Mouse (Mus musculus) myocyte (in vitro differentiated cells): Measurements from ENCODE around the gene Lipa. TPM values are rescaled to one million over a fixed set of nuclear protein-coding genes. Genes with fewer than 3 reads are reported as not detected.

ENCODE experiments used
- H3K27me3 ChIP-seq: one replicate; pipeline ENCODE4 v1.6.1; 2011; ENCODE audit not compliant: control insufficient read depth, insufficient read depth, insufficient read length
- H3K36me3 ChIP-seq: one replicate; pipeline ENCODE4 v1.6.1; 2011; ENCODE audit not compliant: control insufficient read depth, insufficient read depth
- H3K4me2 ChIP-seq: one replicate; pipeline ENCODE4 v1.6.1; 2011; ENCODE audit warnings: low read depth, control low read depth
- H3K4me3 ChIP-seq: one replicate; pipeline ENCODE4 v1.5.1; 2011; ENCODE audit warnings: mild to moderate bottlenecking, control low read depth, moderate library complexity
- H3K79me2 ChIP-seq: one replicate; pipeline ENCODE4 v1.6.1; 2011; ENCODE audit not compliant: control insufficient read depth, insufficient read depth
- H3ac ChIP-seq: one replicate; pipeline ENCODE4 v1.6.1; 2011; ENCODE audit not compliant: control insufficient read depth, insufficient read length
- CEBPB ChIP-seq: IDR thresholded peaks from 2 replicates; pipeline ENCODE4 v1.6.1; 2011; ENCODE audit warnings: mild to moderate bottlenecking, moderate library complexity; ENCODE audit not compliant: poor library complexity, insufficient read depth, severe bottlenecking
- E2F4 ChIP-seq: IDR thresholded peaks from one replicate; pipeline ENCODE4 v1.6.1; 2011; ENCODE audit warnings: mild to moderate bottlenecking, control low read depth, moderate library complexity; ENCODE audit not compliant: insufficient read depth
- MAX ChIP-seq: IDR thresholded peaks from one replicate; pipeline ENCODE4 v1.6.1; 2011; ENCODE audit warnings: low read depth, mild to moderate bottlenecking, control low read depth
- MYOD1 ChIP-seq, 3 experiments: IDR thresholded peaks; one replicate each; pipeline ENCODE4 v1.6.1; 2011; ENCODE audit warnings: control low read depth in 2 of 3, low read depth in 2 of 3, mild to moderate bottlenecking in 2 of 3, moderate library complexity in 1 of 3; ENCODE audit not compliant: insufficient read length in 2 of 3, control insufficient read depth in 1 of 3
- MYOG ChIP-seq, 3 experiments: IDR thresholded peaks; one replicate each; pipeline ENCODE4 v1.6.1; 2011; ENCODE audit warnings: control low read depth in 2 of 3, low read depth in 2 of 3, mild to moderate bottlenecking in 2 of 3; ENCODE audit not compliant: insufficient read length in 2 of 3, control insufficient read depth in 1 of 3, insufficient read depth in 1 of 3
- POLR2A ChIP-seq: IDR thresholded peaks from one replicate; pipeline ENCODE4 v1.6.1; 2011; ENCODE audit warnings: low read depth, mild to moderate bottlenecking, control low read depth, moderate library complexity; ENCODE audit not compliant: insufficient read length
- POLR2AphosphoS2 ChIP-seq: IDR thresholded peaks from one replicate; pipeline ENCODE4 v1.6.1; 2011; ENCODE audit warnings: low read depth, control low read depth; ENCODE audit not compliant: insufficient read length
- REST ChIP-seq: IDR thresholded peaks from one replicate; pipeline ENCODE4 v1.6.1; 2011; ENCODE audit warnings: mild to moderate bottlenecking, control low read depth, moderate library complexity; ENCODE audit not compliant: insufficient read depth, insufficient read length
- SRF ChIP-seq: IDR thresholded peaks from one replicate; pipeline ENCODE4 v1.6.1; 2011; ENCODE audit warnings: low read depth; ENCODE audit not compliant: control insufficient read depth, insufficient read length
- TCF12 ChIP-seq: IDR thresholded peaks from one replicate; pipeline ENCODE4 v1.6.1; 2011; ENCODE audit warnings: mild to moderate bottlenecking, control low read depth; ENCODE audit not compliant: poor library complexity, insufficient read depth, severe bottlenecking
- TCF3 ChIP-seq: IDR thresholded peaks from one replicate; pipeline ENCODE4 v1.6.1; 2011; ENCODE audit warnings: low read depth, control low read depth; ENCODE audit not compliant: insufficient read length
- USF1 ChIP-seq: IDR thresholded peaks from one replicate; pipeline ENCODE4 v1.6.1; 2011; ENCODE audit warnings: low read depth, mild to moderate bottlenecking, control low read depth, moderate library complexity
- polyA plus RNA-seq: library from polyadenylated mRNA; unstranded; fragments of >200 nt; fragmentation: generic; extraction: Trizol; gene quantifications from one replicate; pipeline ENCODE4 v1.2.1, GENCODE M21; 2012; ENCODE audit warnings: missing spikeins

The Lipa gene
- polyA plus RNA-seq, 1 experiment, result 21.4 TPM

GRCm38 (mm10) chr19:34519646-34520045, 7.6 kb downstream of the Lipa start:
- H3K4me2 ChIP-seq, result no peak overlapping the region
- H3K4me3 ChIP-seq, result no peak overlapping the region
- H3K79me2 ChIP-seq, result no peaks in the 10 kb centered on the region
- H3ac ChIP-seq, result no peak overlapping the region
- no peaks in the 10 kb centered on the region for H3K36me3 ChIP-seq
- no peak for TF ChIP-seq POLR2AphosphoS2
- no peak for TF ChIP-seq MYOD1 (IDR thresholded peaks at IDR 0.05; ENCODE audit: control insufficient read depth in 1 of 3, insufficient read length in 2 of 3, low read depth in 2 of 3)
- TF ChIP-seq SRF, result no peak
- no peak for TF ChIP-seq CEBPB
- TF ChIP-seq POLR2A, result no peak
- no peak for TF ChIP-seq REST
- TF ChIP-seq MYOG (IDR thresholded peaks at IDR 0.05; ENCODE audit: control insufficient read depth in 1 of 3, insufficient read depth in 1 of 3, insufficient read length in 2 of 3, low read depth in 2 of 3), result no peak
- TF ChIP-seq E2F4, result no peak
- TF ChIP-seq USF1, result no peak
- no peak for TF ChIP-seq TCF12
- TF ChIP-seq MAX, result no peak
- TF ChIP-seq TCF3, result no peak
- H3K27me3 ChIP-seq, result no peaks in the 10 kb centered on the region

- no peak overlapping the region for H3ac ChIP-seq
- no peaks in the 10 kb centered on the region for H3K79me2 ChIP-seq
- no peaks in the 10 kb centered on the region for H3K27me3 ChIP-seq
- H3K4me3 ChIP-seq, result no peak overlapping the region
- TF ChIP-seq MAX (no peak), E2F4 (no peak), TCF12 (no peak), POLR2A (no peak), SRF (no peak), CEBPB (no peak), REST (no peak)
- no peaks in the 10 kb centered on the region for H3K36me3 ChIP-seq
- H3K4me2 ChIP-seq, result no peak overlapping the region
Measured at GRCm38 (mm10) chr19:34518786-34519185, 8.5 kb downstream of the Lipa start.

DNA sequence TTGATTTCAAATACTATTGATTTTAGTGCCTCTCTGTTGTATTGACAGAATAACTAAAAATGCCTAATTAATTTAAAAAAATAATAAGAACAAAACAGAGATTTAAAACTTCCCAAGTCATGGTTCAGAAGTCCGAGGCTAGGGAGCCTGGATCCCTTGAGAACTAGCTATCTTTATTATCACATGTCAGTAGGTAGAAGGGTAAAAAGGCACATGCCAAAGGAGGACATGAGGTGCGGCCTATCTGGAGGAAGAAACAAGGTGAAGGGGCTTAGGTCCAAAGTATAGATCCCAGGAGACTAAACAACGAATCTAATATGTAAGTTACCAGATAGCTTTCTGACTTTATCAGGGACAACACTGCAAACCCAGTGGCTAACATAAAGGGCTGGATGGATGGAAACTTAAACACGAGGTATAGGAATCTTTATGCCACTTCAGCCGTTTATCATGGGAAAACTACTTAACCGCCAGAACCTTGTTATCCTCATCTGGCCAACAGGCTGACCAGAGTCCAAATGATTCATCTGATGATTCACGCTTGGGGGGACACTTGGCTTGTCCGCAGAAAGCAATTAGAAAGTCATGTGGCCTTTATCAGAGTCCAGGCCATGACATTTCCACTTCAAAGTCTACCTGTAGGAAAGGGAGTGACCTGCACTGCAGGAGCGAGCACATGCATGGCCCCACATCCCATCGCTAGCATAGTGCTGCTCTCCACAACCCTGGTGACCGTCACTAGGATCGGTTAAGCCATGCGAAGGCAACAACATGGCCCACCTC, 9.3 kb downstream of the Lipa start:
- peak overlapping the region; percentile 44 for H3K4me2 ChIP-seq
- no peak overlapping the region for H3ac ChIP-seq
- H3K36me3 ChIP-seq, result no peaks in the 10 kb centered on the region
- TF ChIP-seq TCF12 (no peak), CEBPB (no peak), USF1 (peak; percentile 75)
- H3K79me2 ChIP-seq, result no peaks in the 10 kb centered on the region
- H3K27me3 ChIP-seq, result no peaks in the 10 kb centered on the region
- no peak overlapping the region for H3K4me3 ChIP-seq

GRCm38 (mm10) chr19:34517197-34517596, 10.1 kb downstream of the Lipa start:
- TF ChIP-seq MYOD1 (IDR thresholded peaks at IDR 0.05; ENCODE audit: control insufficient read depth in 1 of 3, insufficient read length in 2 of 3, low read depth in 2 of 3) (no peak), MYOG (IDR thresholded peaks at IDR 0.05; ENCODE audit: control insufficient read depth in 1 of 3, insufficient read depth in 1 of 3, insufficient read length in 2 of 3, low read depth in 2 of 3) (no peak), POLR2AphosphoS2 (no peak), SRF (no peak), E2F4 (no peak), TCF12 (no peak), REST (no peak), USF1 (no peak), CEBPB (no peak), TCF3 (no peak), POLR2A (no peak)
- Histone ChIP-seq H3K4me2 (no peak overlapping the region), H3K27me3 (no peaks in the 10 kb centered on the region), H3K4me3 (no peak overlapping the region), H3ac (no peak overlapping the region), H3K36me3 (no peaks in the 10 kb centered on the region), H3K79me2 (no peaks in the 10 kb centered on the region)

DNA sequence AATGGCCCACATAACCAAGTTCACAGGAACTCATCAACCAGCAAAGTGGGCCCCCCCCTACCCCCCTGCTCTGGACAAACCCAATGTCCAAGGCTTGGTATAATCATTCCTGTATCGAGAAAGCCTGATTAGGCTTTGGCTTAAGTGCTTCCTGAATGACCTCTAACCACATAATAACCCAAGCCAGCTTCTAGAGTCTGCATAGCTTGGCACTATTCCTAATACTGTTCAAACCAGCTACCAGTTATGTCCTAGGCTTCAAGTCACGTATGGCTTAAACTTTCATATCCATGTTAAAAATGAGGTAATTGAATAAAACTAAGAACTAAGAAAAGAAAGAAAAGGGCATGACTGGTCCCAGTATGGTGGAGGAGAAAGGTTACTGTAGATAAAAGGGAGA, 10.9 kb downstream of the Lipa start:
- Histone ChIP-seq H3K36me3 (no peaks in the 10 kb centered on the region), H3K79me2 (no peaks in the 10 kb centered on the region), H3K27me3 (no peaks in the 10 kb centered on the region), H3K4me2 (no peak overlapping the region), H3ac (no peak overlapping the region), H3K4me3 (no peak overlapping the region)
- TF ChIP-seq USF1 (no peak), TCF3 (no peak)

DNA sequence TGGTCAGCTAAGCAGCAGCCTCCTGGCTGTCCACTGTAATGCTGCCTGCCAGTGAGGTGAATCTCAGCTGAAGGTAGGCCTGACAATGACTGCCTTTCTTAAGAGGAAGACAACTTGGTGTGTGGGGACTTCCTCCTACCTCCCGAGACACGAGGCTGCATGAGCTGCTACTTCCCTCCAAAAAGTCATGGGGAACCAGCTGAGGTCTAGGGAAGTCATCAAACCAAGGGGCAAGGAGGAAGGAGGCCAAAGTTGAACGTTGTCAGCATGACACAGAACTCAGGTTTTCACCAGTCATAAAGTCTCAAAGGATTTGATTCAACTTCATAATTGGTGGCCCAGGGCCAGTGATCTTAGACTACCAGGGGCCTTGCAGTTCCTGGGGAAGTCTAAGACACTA, 11.6 kb downstream of the Lipa start:
- Histone ChIP-seq H3K79me2 (no peaks in the 10 kb centered on the region), H3K4me3 (no peak overlapping the region), H3K4me2 (no peak overlapping the region), H3K27me3 (no peaks in the 10 kb centered on the region), H3K36me3 (peaks cover 3% of the 10 kb centered on the region), H3ac (no peak overlapping the region)
- no peak for TF ChIP-seq USF1
- no peak for TF ChIP-seq MAX
- no peak for TF ChIP-seq CEBPB
- TF ChIP-seq TCF12, result no peak
- TF ChIP-seq REST, result no peak
- no peak for TF ChIP-seq POLR2A
- no peak for TF ChIP-seq SRF
- TF ChIP-seq MYOD1 (IDR thresholded peaks at IDR 0.05; ENCODE audit: control insufficient read depth in 1 of 3, insufficient read length in 2 of 3, low read depth in 2 of 3), result no peak
- no peak for TF ChIP-seq E2F4
- TF ChIP-seq MYOG (IDR thresholded peaks at IDR 0.05; ENCODE audit: control insufficient read depth in 1 of 3, insufficient read depth in 1 of 3, insufficient read length in 2 of 3, low read depth in 2 of 3), result no peak
